Mouse (Mus musculus) spleen, postnatal 4 days (tissue): ENCODE results near the gene Cdh8.
"Not testable (repeated sequence)": the region's sequence is repeated elsewhere in the genome, so short reads cannot be mapped to it uniquely, and the experiment has no call there.

Source experiments
- DNase-seq, 2 experiments: peaks; one replicate each; pipeline ENCODE4 v3.0.0; 2022; ENCODE audit warnings: low spot score in 2 of 2

Cdh8 gene

GRCm38 (mm10) chr8:99285103-99285502, 131.2 kb downstream of the Cdh8 start:
- DNase-seq: no peak

- DNase-seq: no peak
These were observed 135.9 kb downstream of the Cdh8 start for GRCm38 (mm10) chr8:99280375-99280774.

- DNase-seq: no peak
These were observed 149.1 kb downstream of the Cdh8 start for GRCm38 (mm10) chr8:99267133-99267532.

GRCm38 (mm10) chr8:99234372-99234771, 181.9 kb downstream of the Cdh8 start:
- no peak for DNase-seq

GRCm38 (mm10) chr8:99223697-99224096, 192.6 kb downstream of the Cdh8 start:
- DNase-seq: no peak

GRCm38 (mm10) chr8:99205194-99205593, 211.1 kb downstream of the Cdh8 start:
- DNase-seq: no peak

GRCm38 (mm10) chr8:99190643-99191042, 225.6 kb downstream of the Cdh8 start:
- no peak for DNase-seq

GRCm38 (mm10) chr8:99186879-99187278, 229.4 kb downstream of the Cdh8 start:
- DNase-seq: no peak

- no peak for DNase-seq
These were observed 232.1 kb downstream of the Cdh8 start for GRCm38 (mm10) chr8:99184186-99184585.

GRCm38 (mm10) chr8:99166966-99167365, 249.3 kb downstream of the Cdh8 start:
- no peak for DNase-seq

- DNase-seq: no peak
These were observed 254.6 kb downstream of the Cdh8 start for GRCm38 (mm10) chr8:99161633-99162032.

GRCm38 (mm10) chr8:99145436-99145835, 270.8 kb downstream of the Cdh8 start:
- no peak for DNase-seq

- not testable (repeated sequence) for DNase-seq
These were observed 271.5 kb downstream of the Cdh8 start for GRCm38 (mm10) chr8:99144761-99145160.

GRCm38 (mm10) chr8:99098453-99098852, 317.8 kb downstream of the Cdh8 start:
- DNase-seq: no peak

- DNase-seq: no peak
These were observed 364.9 kb downstream of the Cdh8 start for GRCm38 (mm10) chr8:99051344-99051743.

- DNase-seq: no peak
These were observed 367.5 kb downstream of the Cdh8 start for GRCm38 (mm10) chr8:99048664-99049363.

- no peak for DNase-seq
These were observed 375.8 kb downstream of the Cdh8 start for GRCm38 (mm10) chr8:99040423-99040822.

- no peak for DNase-seq
These were observed 385.2 kb downstream of the Cdh8 start for GRCm38 (mm10) chr8:99031060-99031459.
